Mouse (Mus musculus) brain, embryonic 18.5 days (tissue): ENCODE data around the gene Nap1l5.
A peak's percentile ranks its signal among the peaks of the same experiment; 100 is the strongest.
"Not testable (repeated sequence)": the region's sequence is repeated elsewhere in the genome, so short reads cannot be mapped to it uniquely, and the experiment has no call there.

Experiments used
- DNase-seq: peaks from one replicate; pipeline ENCODE4 v3.0.0-alpha.2; 2012; ENCODE audit warnings: low read depth, low spot score

The Nap1l5 gene

GRCm38 (mm10) chr6:58907336-58907735 lies 460 bp upstream of the Nap1l5 start:
- no peak for DNase-seq

- no peak for DNase-seq
These were observed 2.3 kb downstream of the Nap1l5 start for GRCm38 (mm10) chr6:58904551-58904950.

GRCm38 (mm10) chr6:58903171-58903570 lies 3.7 kb downstream of the Nap1l5 start:
- peak; percentile 59 for DNase-seq

- DNase-seq = no peak
These were observed 6.3 kb downstream of the Nap1l5 start for GRCm38 (mm10) chr6:58900536-58900935.

GRCm38 (mm10) chr6:58899076-58899475 lies 7.8 kb downstream of the Nap1l5 start:
- no peak for DNase-seq

GRCm38 (mm10) chr6:58896648-58897047 lies 10.2 kb downstream of the Nap1l5 start:
- DNase-seq = no peak

- no peak for DNase-seq
These were observed 11.9 kb downstream of the Nap1l5 start for GRCm38 (mm10) chr6:58894994-58895393.

GRCm38 (mm10) chr6:58893307-58893706 lies 13.6 kb downstream of the Nap1l5 start:
- DNase-seq = no peak

- no peak for DNase-seq
These were observed 17.0 kb downstream of the Nap1l5 start for GRCm38 (mm10) chr6:58889917-58890316.

- no peak for DNase-seq
These were observed 24.6 kb downstream of the Nap1l5 start for GRCm38 (mm10) chr6:58882271-58882670.

- DNase-seq = no peak
These were observed 25.5 kb downstream of the Nap1l5 start for GRCm38 (mm10) chr6:58881363-58881762.

GRCm38 (mm10) chr6:58880861-58881260 lies 26.0 kb downstream of the Nap1l5 start:
- no peak for DNase-seq

GRCm38 (mm10) chr6:58879987-58880386 lies 26.9 kb downstream of the Nap1l5 start:
- no peak for DNase-seq

GRCm38 (mm10) chr6:58879572-58879971 lies 27.3 kb downstream of the Nap1l5 start:
- DNase-seq = no peak

- DNase-seq = not testable (repeated sequence)
These were observed 39.0 kb downstream of the Nap1l5 start for GRCm38 (mm10) chr6:58867858-58868257.

GRCm38 (mm10) chr6:58863631-58864235 lies 43.1 kb downstream of the Nap1l5 start:
- no peak for DNase-seq

GRCm38 (mm10) chr6:58862446-58862993 lies 44.4 kb downstream of the Nap1l5 start:
- no peak for DNase-seq

GRCm38 (mm10) chr6:58859517-58859916 lies 47.4 kb downstream of the Nap1l5 start:
- DNase-seq = no peak

- DNase-seq = no peak
These were observed 50.4 kb downstream of the Nap1l5 start for GRCm38 (mm10) chr6:58856494-58856893.

GRCm38 (mm10) chr6:58855676-58856367 lies 51.1 kb downstream of the Nap1l5 start:
- no peak for DNase-seq
